Mouse (Mus musculus): Measurements from ENCODE around the gene Agbl5. TPM values are rescaled to one million over a fixed set of nuclear protein-coding genes. Genes with fewer than 3 reads are reported as not detected.
A peak's percentile ranks its signal among the peaks of the same experiment; 100 is the strongest.

Agbl5 gene
- total RNA-seq, 4 experiments from 2014 or later, result 4.9 to 6.3 (median 5.6) TPM

GRCm38 (mm10) chr5:30920621-30921020, 32.1 kb downstream of the Agbl5 start:
- no peak for DNase-seq (ENCODE audit: low spot score)

- DNase-seq (ENCODE audit: low spot score), result peak; percentile 87
These were observed 33.0 kb downstream of the Agbl5 start, which contains the start of gene Khk for GRCm38 (mm10) chr5:30921256-30922033. Gene Khk (plus strand): TSS chr5:30921431.

- no peak for DNase-seq (ENCODE audit: low spot score)
These were observed 34.1 kb downstream of the Agbl5 start for GRCm38 (mm10) chr5:30922581-30923041.

GRCm38 (mm10) chr5:30923119-30923518, 34.6 kb downstream of the Agbl5 start:
- no peak for DNase-seq (ENCODE audit: low spot score)

- no peak for DNase-seq (ENCODE audit: low spot score)
These were observed 36.1 kb downstream of the Agbl5 start for GRCm38 (mm10) chr5:30924614-30925013.

- no peak for DNase-seq (ENCODE audit: low spot score)
These were observed 36.7 kb downstream of the Agbl5 start for GRCm38 (mm10) chr5:30925217-30925616.

- no peak for DNase-seq (ENCODE audit: low spot score)
These were observed 37.6 kb downstream of the Agbl5 start for GRCm38 (mm10) chr5:30926073-30926472.

GRCm38 (mm10) chr5:30927945-30928529, 39.5 kb downstream of the Agbl5 start:
- no peak for DNase-seq (ENCODE audit: low spot score)

GRCm38 (mm10) chr5:30930121-30930520, 41.6 kb downstream of the Agbl5 start:
- DNase-seq (ENCODE audit: low spot score), result peak; percentile 82

GRCm38 (mm10) chr5:30930846-30931245, 42.4 kb downstream of the Agbl5 start:
- no peak for DNase-seq (ENCODE audit: low spot score)

GRCm38 (mm10) chr5:30931378-30931777, 42.9 kb downstream of the Agbl5 start:
- DNase-seq (ENCODE audit: low spot score), result no peak

GRCm38 (mm10) chr5:30933705-30934104, 45.2 kb downstream of the Agbl5 start:
- no peak for DNase-seq (ENCODE audit: low spot score)

GRCm38 (mm10) chr5:30934725-30935461, 46.4 kb downstream of the Agbl5 start:
- no peak for DNase-seq (ENCODE audit: low spot score)

- no peak for DNase-seq (ENCODE audit: low spot score)
These were observed 54.5 kb downstream of the Agbl5 start for GRCm38 (mm10) chr5:30943004-30943403.

- no peak for DNase-seq (ENCODE audit: low spot score)
These were observed 55.9 kb downstream of the Agbl5 start for GRCm38 (mm10) chr5:30944344-30944743.

- DNase-seq (ENCODE audit: low spot score), result no peak
These were observed 56.7 kb downstream of the Agbl5 start, which contains the start of gene Cgref1 for GRCm38 (mm10) chr5:30944956-30945781. Gene Cgref1 (minus strand): TSS chr5:30945591.

GRCm38 (mm10) chr5:30948620-30949019, 60.1 kb downstream of the Agbl5 start:
- DNase-seq (ENCODE audit: low spot score), result no peak

GRCm38 (mm10) chr5:30949654-30950326, 61.3 kb downstream of the Agbl5 start:
- DNase-seq (ENCODE audit: low spot score), result peak; percentile 91

- no peak for DNase-seq (ENCODE audit: low spot score)
These were observed 62.0 kb downstream of the Agbl5 start for GRCm38 (mm10) chr5:30950451-30950850.

GRCm38 (mm10) chr5:30950922-30951321, 62.4 kb downstream of the Agbl5 start:
- no peak for DNase-seq (ENCODE audit: low spot score)

GRCm38 (mm10) chr5:30951706-30952105, 63.2 kb downstream of the Agbl5 start:
- DNase-seq (ENCODE audit: low spot score), result no peak

Measured in heart, adult 8-10 months (tissue).